Mouse (Mus musculus) forebrain, embryonic 11.5 days (tissue): ENCODE results near the gene Zmiz1. TPM values are rescaled to one million over a fixed set of nuclear protein-coding genes. Genes with fewer than 3 reads are reported as not detected.

ENCODE experiments used
- ATAC-seq: fragments of 200-750 bp; cut with Nextera tagmentation; replicated peaks from 2 replicates; pipeline ENCODE4 v1.8.0; 2017; ENCODE audit warnings: moderate TSS enrichment; ENCODE audit not compliant: low FRiP score
- DNase-seq: peaks from one replicate; pipeline ENCODE4 v3.0.0-alpha.2; 2017; ENCODE audit warnings: low spot score
- H3K27ac ChIP-seq: fragments of 300-500 bp; sonication (generic); 2 replicates; pipeline ENCODE4 v1.5.1; 2014; ENCODE audit warnings: low read depth, low read length
- H3K27me3 ChIP-seq: fragments of 300-500 bp; sonication (generic); 2 replicates; pipeline ENCODE4 v1.6.1; 2014; ENCODE audit warnings: mild to moderate bottlenecking, low read length, mixed read lengths; ENCODE audit not compliant: control insufficient read depth, insufficient read depth
- H3K36me3 ChIP-seq: fragments of 300-500 bp; sonication (generic); 2 replicates; pipeline ENCODE4 v1.6.1; 2014; ENCODE audit warnings: mild to moderate bottlenecking, low read length, moderate library complexity, mixed read lengths; ENCODE audit not compliant: control insufficient read depth, insufficient read depth
- H3K4me1 ChIP-seq: fragments of 300-500 bp; sonication (generic); replicated peaks from 2 replicates; pipeline ENCODE4 v1.6.1; 2014; ENCODE audit warnings: low read length, mixed read lengths; ENCODE audit not compliant: control insufficient read depth, insufficient read depth
- H3K4me2 ChIP-seq: fragments of 300-500 bp; sonication (generic); 2 replicates; pipeline ENCODE4 v1.6.1; 2014; ENCODE audit warnings: low read depth, mild to moderate bottlenecking, low read length, moderate library complexity, mixed read lengths; ENCODE audit not compliant: severe bottlenecking
- H3K4me3 ChIP-seq: fragments of 300-500 bp; sonication (generic); 2 replicates; pipeline ENCODE4 v1.5.1; 2014; ENCODE audit warnings: low read depth, low read length
- H3K9ac ChIP-seq: fragments of 300-500 bp; sonication (generic); 2 replicates; pipeline ENCODE4 v1.6.1; 2014; ENCODE audit warnings: low read length
- H3K9me3 ChIP-seq: fragments of 300-500 bp; sonication (generic); 2 replicates; pipeline ENCODE4 v1.6.1; 2016; ENCODE audit warnings: low read length, mixed read lengths; ENCODE audit not compliant: control insufficient read depth
- WGBS: fragments of 180-500 bp; shearing (Covaris S2); extraction: QIAGEN DNeasy Blood & Tissue Kit; methylation state at CpG from one replicate; pipeline ENCODE4 v1.1.7; 2014; 5-methylcytosine and 5-hydroxymethylcytosine counted together
- polyA plus RNA-seq: library from polyadenylated mRNA; unstranded; fragments of >200 nt; fragmentation: Nextera tagmentation; extraction: Ambion mirVana; gene quantifications from 2 replicates; pipeline ENCODE4 v1.2.1, GENCODE M21; 2014

Gene Zmiz1
- polyA plus RNA-seq, 1 experiment from 2014 or later, result 71.2 TPM

DNA sequence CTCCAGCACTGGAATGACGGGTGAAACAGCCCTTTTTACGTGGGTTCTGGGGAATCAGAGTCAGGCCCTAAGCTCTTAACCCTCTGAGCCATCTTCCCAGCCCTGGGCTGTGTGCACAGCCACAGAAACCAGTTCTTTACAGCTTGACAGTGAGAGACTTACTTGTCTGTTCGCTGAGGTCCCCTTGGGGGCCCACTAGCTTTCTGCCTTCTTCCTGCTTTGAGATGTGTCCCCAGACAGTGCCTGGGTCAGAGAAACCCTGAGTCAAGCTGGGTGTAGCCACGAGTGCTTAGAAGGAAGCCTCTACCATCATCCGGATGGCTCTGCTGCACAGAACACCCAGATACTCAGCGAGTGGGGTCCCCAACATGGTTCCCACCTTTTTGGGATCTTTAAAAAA is 15.7 kb downstream of the Zmiz1 start:
- ATAC-seq (no peak), DNase-seq (no peak)
- no peak overlapping the region for H3K4me3 ChIP-seq
- no peak overlapping the region for H3K27ac ChIP-seq
- H3K4me1 ChIP-seq, result peaks cover 35% of the 10 kb centered on the region
- H3K27me3 ChIP-seq, result no peaks in the 10 kb centered on the region
- no peak overlapping the region for H3K9ac ChIP-seq
- no peak overlapping the region for H3K4me2 ChIP-seq
- H3K36me3 ChIP-seq, result no peaks in the 10 kb centered on the region
- no peaks in the 10 kb centered on the region for H3K9me3 ChIP-seq
- 81% methylated on average over 6 of the region's 6 CpGs for WGBS

- no peak overlapping the region for H3K27ac ChIP-seq
- no peak overlapping the region for H3K4me2 ChIP-seq
- peaks cover 40% of the 10 kb centered on the region for H3K4me1 ChIP-seq
- H3K9ac ChIP-seq, result no peak overlapping the region
- no peaks in the 10 kb centered on the region for H3K9me3 ChIP-seq
- no peak for DNase-seq
- H3K27me3 ChIP-seq, result no peaks in the 10 kb centered on the region
- H3K36me3 ChIP-seq, result no peaks in the 10 kb centered on the region; the same call in 1 of the 2 replicates
- WGBS, result 67% methylated on average over 9 of the region's 9 CpGs
- no peak for ATAC-seq
- no peak overlapping the region for H3K4me3 ChIP-seq
Observed at GRCm38 (mm10) chr14:25476048-25476447, 17.1 kb downstream of the Zmiz1 start.

- ATAC-seq (no peak), DNase-seq (no peak)
- Histone ChIP-seq H3K27me3 (no peaks in the 10 kb centered on the region), H3K9me3 (no peaks in the 10 kb centered on the region), H3K4me3 (no peak overlapping the region), H3K9ac (no peak overlapping the region), H3K4me1 (peaks cover 41% of the 10 kb centered on the region), H3K27ac (no peak overlapping the region), H3K4me2 (no peak overlapping the region), H3K36me3 (no peaks in the 10 kb centered on the region; the same call in 1 of the 2 replicates)
- 83% methylated on average over 3 of the region's 3 CpGs for WGBS
Observed at GRCm38 (mm10) chr14:25476453-25476852, 17.5 kb downstream of the Zmiz1 start.

DNA sequence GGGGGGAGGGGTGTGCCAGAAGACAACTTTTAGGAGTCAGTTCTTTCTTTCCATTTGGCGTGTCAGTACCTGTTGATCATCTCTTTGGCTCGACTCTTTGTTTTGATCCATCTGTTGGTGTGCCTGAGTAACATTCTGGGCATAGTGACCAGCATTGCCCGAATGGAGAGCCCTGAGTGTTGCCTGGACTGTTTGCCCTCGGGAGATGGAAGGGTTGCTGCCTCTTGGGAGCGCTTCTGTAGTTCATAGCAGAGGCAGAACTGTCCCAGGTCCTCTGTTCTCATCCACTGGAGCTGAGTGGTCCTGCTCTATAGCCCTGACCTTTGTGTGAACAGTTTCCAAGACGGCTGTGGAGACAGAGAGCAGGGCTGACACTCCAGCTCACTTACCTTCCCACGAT is 18.3 kb downstream of the Zmiz1 start:
- Histone ChIP-seq H3K4me2 (no peak overlapping the region), H3K27me3 (no peaks in the 10 kb centered on the region), H3K36me3 (no peaks in the 10 kb centered on the region; the same call in 1 of the 2 replicates), H3K4me3 (no peak overlapping the region), H3K4me1 (peaks cover 41% of the 10 kb centered on the region), H3K27ac (no peak overlapping the region), H3K9ac (no peak overlapping the region), H3K9me3 (no peaks in the 10 kb centered on the region)
- no peak for ATAC-seq
- no peak for DNase-seq
- WGBS, result 81% methylated on average over 7 of the region's 7 CpGs

DNA sequence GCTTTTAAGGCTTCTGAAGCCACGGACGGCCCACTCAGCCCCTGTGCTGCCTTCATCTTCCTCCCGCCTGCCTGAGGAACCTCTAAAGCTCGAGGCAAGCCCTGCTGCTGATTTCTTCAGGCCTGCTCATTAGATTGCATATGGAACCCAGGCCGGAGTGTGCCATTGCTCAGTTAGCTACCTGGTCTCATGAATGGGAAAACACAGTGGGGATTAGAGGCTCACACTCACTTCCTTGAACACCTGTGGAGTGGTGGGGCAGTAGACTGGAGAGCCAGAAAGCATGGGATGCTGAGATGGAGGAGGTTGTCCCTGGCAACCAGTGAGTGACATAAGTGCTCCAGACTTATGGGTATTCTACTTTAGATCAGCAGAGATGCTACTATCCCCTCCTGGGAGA is 19.3 kb downstream of the Zmiz1 start:
- Histone ChIP-seq H3K4me2 (no peak overlapping the region), H3K4me1 (peaks cover 41% of the 10 kb centered on the region), H3K36me3 (no peaks in the 10 kb centered on the region; the same call in 1 of the 2 replicates), H3K4me3 (no peak overlapping the region), H3K27ac (no peak overlapping the region), H3K9ac (no peak overlapping the region), H3K9me3 (no peaks in the 10 kb centered on the region), H3K27me3 (no peaks in the 10 kb centered on the region)
- ATAC-seq (no peak), DNase-seq (no peak)
- 73% methylated on average over 5 of the region's 5 CpGs for WGBS

GRCm38 (mm10) chr14:25478755-25479154 is 19.8 kb downstream of the Zmiz1 start:
- Histone ChIP-seq H3K27ac (peak overlapping the region; percentile 25; the same call in 1 of the 2 replicates), H3K4me3 (no peak overlapping the region), H3K4me2 (no peak overlapping the region), H3K4me1 (peaks cover 39% of the 10 kb centered on the region), H3K9ac (no peak overlapping the region), H3K9me3 (no peaks in the 10 kb centered on the region), H3K36me3 (no peaks in the 10 kb centered on the region; the same call in 1 of the 2 replicates), H3K27me3 (no peaks in the 10 kb centered on the region)
- WGBS, result 86% methylated on average over 9 of the region's 9 CpGs
- no peak for DNase-seq
- ATAC-seq, result no peak

- Histone ChIP-seq H3K9ac (no peak overlapping the region), H3K4me3 (no peak overlapping the region), H3K9me3 (no peaks in the 10 kb centered on the region), H3K27me3 (no peaks in the 10 kb centered on the region), H3K4me1 (peaks cover 37% of the 10 kb centered on the region), H3K36me3 (no peaks in the 10 kb centered on the region; the same call in 1 of the 2 replicates), H3K27ac (no peak overlapping the region), H3K4me2 (no peak overlapping the region)
- ATAC-seq (no peak), DNase-seq (no peak)
- 85% methylated on average over 3 of the region's 3 CpGs for WGBS
Observed at GRCm38 (mm10) chr14:25479841-25480252, 20.9 kb downstream of the Zmiz1 start.

GRCm38 (mm10) chr14:25480443-25480842 is 21.5 kb downstream of the Zmiz1 start:
- Histone ChIP-seq H3K27ac (0 out of 2 replicates have a peak overlapping the region, but pooled peaks have one; percentile 6), H3K9me3 (no peaks in the 10 kb centered on the region), H3K36me3 (no peaks in the 10 kb centered on the region; the same call in 1 of the 2 replicates), H3K4me2 (no peak overlapping the region), H3K27me3 (no peaks in the 10 kb centered on the region), H3K9ac (no peak overlapping the region), H3K4me1 (peaks cover 37% of the 10 kb centered on the region), H3K4me3 (no peak overlapping the region)
- ATAC-seq, result no peak
- WGBS, result 87% methylated on average over 4 of the region's 4 CpGs
- DNase-seq, result no peak

GRCm38 (mm10) chr14:25480916-25481666 is 22.1 kb downstream of the Zmiz1 start:
- H3K9ac ChIP-seq, result no peak overlapping the region; the same call in 1 of the 2 replicates
- 72% methylated on average over 20 of the region's 20 CpGs for WGBS
- no peak overlapping the region for H3K4me2 ChIP-seq

More at GRCm38 (mm10) chr14:25480916-25481666, 22.1 kb downstream of the Zmiz1 start:
- no peaks in the 10 kb centered on the region; the same call in 1 of the 2 replicates for H3K36me3 ChIP-seq
- no peaks in the 10 kb centered on the region for H3K9me3 ChIP-seq
- H3K27ac ChIP-seq, result no peak overlapping the region
- H3K4me3 ChIP-seq, result no peak overlapping the region
- DNase-seq, result no peak
- ATAC-seq, result no peak
- H3K4me1 ChIP-seq, result peaks cover 34% of the 10 kb centered on the region
- H3K27me3 ChIP-seq, result no peaks in the 10 kb centered on the region
